Mouse (Mus musculus): ENCODE results near the gene Prss32. TPM values are rescaled to one million over a fixed set of nuclear protein-coding genes. Genes with fewer than 3 reads are reported as not detected.

Gene Prss32
- 1 to 10 TPM in 1 of 2 experiments, not detected in 1; 2.6 TPM for polyA plus RNA-seq (2017; shearing (Covaris generic))

- ATAC-seq, result peak; percentile 93
These were observed at the start of gene Prss32, which contains the start of gene Prss41 for GRCm38 (mm10) chr17:23843812-23844273. Gene Prss32, plus strand, starts transcription at chr17:23843855. Gene Prss41, minus strand, starts transcription at chr17:23844172.

DNA sequence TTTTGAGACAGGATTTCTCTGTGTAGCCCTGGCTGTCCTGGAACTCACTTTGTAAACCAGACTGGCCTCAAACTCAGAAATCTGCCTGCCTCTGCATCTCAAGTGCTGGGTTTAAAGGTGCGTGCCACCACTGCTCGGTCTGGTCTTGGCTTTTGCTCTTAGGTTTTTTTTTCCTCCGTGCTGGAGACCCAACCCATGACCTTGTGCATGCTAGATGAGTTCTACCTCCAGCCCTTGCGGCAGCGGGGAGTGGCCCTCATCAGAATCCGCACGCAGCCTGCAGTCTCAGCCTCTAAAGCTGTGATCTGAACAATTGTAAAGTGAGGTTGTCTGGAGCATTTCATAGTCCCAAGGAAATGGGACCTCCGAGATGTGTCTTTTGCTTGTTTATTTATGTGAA is 48.3 kb upstream of the Prss32 start:
- no peak for ATAC-seq

- ATAC-seq, result peak; percentile 90
These were observed 46.3 kb upstream of the Prss32 start for GRCm38 (mm10) chr17:23797316-23797715.

DNA sequence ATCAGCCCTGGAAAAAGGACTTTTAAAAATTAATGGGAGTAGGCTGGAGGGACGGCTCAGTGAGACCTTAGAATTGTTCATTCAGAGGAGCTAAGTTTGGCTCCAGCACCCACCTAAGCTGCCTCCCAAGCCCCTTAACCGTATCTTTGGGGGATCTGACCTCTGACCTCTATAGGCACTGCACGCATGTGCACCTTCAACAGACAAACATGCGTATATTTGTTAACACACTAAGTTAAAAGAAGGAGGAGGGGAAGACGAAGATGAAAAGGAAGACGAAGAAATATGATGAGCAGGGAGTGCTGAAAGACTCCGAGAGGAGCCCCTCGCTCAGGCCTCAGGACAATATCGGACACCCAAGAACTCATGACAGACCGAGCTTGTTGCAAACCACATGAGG is 42.0 kb upstream of the Prss32 start:
- no peak for ATAC-seq

DNA sequence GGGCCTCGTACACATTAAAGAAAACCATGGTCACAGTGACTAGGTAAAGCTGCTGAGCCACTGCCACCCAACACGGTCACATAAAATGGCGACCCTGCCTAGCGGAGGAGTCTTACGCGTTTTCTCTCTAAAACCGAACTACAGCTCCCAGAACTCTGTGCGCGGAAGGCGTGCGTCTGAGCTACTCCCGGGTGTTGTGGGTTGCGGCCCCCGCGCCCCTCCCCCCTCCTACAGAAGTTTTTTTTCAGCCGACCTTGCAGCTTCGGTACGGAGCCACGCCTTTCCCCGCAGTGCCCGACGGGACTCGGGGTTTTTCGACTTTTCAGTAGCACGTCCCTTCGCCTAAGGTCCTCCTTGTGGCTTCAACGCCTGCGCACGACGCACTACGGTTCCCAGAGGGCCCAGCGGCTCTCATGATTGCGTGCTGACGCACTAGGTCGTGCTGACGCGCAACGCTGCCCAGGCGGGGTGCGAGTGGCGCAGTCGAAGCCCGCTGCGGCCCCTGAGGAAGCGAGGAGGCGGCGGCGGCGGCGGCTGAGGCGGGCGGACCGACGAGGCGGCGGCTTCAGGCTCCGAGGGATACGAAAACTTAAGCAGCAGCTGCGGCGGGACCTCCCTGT is 40.8 kb upstream of the Prss32 start:
- ATAC-seq, result peak; percentile 89

DNA sequence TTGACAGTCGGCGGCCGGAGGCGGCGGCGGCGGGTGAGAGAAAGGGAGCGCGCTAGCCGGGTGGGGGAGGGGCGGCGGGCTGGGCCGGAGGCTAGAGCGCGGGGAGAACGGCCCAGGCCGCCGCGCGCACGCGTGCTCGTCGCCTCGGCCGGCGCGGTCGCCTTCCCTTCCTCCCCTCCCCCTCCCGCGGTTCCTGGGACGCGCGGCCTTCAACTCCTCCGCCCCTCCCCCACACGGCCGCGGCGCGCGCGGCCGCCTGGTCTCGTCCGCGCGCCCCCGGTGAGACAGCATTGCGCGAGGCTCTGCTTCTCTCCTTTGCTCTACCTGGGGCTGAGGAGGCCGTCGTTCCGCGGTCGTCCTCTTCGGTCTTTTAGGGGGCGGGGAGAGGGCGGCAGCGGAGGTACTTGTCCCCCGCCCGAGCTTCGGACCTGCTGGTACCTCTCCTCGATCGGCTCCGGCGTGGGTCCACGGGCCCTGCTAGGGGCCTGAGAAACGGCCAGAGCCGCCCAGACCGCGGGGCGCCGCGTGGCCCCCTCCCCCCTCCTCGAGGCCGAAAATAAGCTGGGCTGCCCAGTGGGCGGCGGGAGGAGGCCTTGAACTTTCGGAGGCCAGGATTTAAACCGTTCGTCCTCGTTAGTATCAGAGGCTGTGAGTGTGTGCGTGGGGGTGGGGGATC is 40.2 kb upstream of the Prss32 start:
- ATAC-seq, result no peak

DNA sequence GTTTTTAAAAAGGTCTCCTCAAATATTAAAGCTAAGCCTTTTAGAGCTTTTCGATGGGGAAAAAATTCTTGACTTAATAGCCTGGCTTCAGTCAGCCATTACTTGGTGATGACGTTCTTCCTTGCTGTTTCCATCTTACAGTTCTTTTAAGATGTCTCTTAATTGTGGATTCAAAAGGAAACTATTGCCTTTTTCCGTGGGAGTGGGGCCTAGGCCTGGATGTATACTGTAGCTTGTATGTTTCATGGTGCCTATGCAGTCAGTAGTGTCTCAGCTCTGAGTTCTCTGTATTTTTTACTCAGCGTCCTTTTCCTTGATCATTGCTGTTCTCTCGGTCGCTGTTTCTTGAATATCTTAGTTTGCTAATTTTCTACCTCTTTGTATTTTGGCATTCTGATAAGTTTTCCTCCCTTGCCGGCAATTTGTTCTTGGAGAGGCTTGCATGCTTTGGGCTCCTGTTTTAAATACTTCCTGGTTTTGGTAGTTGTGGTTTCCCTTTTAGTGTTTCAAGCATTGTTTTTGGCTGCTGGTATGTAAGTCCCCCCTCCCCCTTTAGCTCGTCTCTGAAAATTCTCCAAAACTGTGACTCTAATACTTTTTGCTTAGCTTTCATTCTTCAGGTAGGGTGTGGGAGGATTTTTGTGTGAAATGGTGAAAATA is 39.1 kb upstream of the Prss32 start:
- peak; percentile 16 for ATAC-seq

DNA sequence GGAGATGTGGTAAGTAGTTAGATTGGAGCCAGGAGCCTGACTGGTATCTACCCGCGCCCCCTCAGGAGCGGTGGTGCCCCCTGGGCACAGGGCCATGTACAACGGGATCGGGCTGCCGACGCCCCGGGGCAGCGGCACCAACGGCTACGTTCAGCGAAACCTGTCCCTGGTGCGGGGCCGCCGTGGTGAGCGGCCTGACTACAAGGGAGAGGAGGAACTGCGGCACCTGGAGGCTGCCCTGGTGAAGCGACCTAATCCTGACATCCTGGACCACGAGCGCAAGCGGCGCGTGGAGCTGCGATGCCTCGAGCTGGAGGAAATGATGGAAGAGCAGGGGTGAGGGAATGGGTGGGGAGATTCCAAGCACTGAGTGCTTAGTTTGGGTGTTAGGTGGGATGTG is 36.8 kb upstream of the Prss32 start:
- no peak for ATAC-seq

- ATAC-seq, result no peak
These were observed 35.7 kb upstream of the Prss32 start for GRCm38 (mm10) chr17:23807918-23808317.

DNA sequence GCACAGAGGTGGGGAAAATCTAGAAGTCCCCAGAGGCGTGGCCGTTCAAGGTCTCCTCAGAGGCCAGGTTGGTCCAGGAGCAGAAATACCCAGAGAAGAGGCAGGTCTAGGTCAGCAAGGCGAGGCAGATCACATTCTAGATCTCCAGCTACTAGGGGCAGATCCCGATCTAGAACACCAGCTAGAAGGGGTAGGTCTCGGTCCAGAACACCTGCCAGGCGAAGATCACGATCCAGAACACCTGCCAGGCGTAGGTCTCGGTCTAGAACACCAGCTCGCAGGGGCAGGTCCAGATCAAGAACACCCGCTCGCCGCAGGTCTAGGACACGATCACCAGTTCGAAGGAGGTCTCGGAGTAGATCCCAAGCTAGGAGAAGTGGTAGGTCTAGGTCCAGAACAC is 28.0 kb upstream of the Prss32 start:
- ATAC-seq, result no peak

- ATAC-seq, result no peak
These were observed 25.1 kb upstream of the Prss32 start for GRCm38 (mm10) chr17:23818579-23818978.

GRCm38 (mm10) chr17:23819235-23819634 is 24.4 kb upstream of the Prss32 start:
- no peak for ATAC-seq

DNA sequence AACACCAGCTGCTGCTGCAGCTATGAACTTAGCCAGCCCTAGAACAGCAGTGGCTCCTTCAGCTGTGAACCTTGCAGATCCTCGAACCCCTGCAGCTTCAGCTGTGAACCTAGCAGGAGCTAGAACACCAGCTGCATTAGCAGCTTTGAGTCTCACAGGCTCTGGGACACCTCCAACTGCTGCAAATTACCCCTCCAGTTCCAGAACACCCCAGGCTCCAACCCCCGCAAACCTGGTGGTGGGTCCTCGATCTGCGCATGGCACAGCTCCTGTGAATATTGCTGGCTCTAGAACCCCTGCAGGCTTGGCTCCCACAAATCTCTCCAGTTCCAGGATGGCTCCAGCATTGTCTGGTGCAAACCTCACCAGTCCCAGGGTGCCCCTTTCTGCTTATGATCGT is 22.9 kb upstream of the Prss32 start:
- no peak for ATAC-seq

DNA sequence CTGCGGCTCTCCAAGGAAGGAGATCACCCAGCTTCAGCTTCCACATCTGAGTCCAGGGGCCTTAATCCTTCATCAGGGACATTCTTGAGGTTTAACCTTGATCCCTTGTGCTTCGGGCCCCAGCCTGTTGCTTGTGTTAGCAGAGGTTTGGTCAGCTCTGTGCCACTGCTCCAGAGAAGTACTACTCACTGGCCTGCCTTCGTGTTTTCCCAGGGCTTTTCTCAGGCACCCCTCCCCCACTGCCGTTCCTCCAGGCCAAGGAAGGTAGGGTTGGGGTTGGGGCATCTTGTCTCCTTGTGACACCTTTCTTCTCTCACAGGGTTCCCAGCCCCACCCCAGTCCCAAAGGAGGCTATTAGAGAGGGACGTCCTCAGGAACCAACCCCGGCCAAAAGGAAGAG is 21.6 kb upstream of the Prss32 start:
- no peak for ATAC-seq

DNA sequence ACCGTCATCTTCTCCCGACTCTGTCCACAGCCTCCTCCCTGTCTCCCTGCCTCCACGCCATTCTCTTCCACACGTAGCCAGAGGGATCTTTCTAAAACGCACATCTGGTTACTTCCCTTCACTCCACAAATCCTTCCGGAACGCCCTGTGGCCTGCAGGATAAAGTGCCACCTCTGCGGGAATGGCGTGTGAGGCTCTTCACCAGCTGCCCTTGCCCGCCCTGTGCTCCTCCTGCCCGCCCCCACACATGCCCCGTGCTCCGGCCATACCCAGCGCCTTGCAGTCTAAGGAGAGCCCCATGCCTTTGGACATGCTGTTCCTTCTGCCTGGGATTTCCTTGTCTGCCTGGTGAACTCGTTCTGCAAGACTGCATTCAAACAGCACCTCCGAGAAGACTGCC is 20.6 kb upstream of the Prss32 start:
- ATAC-seq, result no peak

GRCm38 (mm10) chr17:23823614-23824013 is 20.0 kb upstream of the Prss32 start:
- no peak for ATAC-seq

DNA sequence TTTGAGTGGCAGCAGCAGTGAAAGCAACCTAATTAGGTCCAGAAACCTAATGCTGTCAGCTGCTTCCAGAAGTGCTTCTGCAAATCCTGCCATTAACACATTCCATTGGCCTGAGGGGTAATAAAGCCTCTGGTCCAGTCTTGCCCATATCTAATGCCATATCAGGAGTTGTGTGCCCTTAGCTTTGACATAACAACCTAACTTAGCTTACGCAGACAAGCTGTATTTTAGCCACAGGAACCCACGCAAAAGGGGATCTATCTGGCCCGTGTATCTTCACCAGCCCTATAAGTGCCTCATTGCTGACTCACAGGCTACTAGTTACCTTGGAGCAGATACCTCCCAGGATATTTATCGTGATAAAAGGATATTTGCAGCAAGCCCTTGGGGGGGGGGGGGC is 18.1 kb upstream of the Prss32 start:
- ATAC-seq, result no peak

DNA sequence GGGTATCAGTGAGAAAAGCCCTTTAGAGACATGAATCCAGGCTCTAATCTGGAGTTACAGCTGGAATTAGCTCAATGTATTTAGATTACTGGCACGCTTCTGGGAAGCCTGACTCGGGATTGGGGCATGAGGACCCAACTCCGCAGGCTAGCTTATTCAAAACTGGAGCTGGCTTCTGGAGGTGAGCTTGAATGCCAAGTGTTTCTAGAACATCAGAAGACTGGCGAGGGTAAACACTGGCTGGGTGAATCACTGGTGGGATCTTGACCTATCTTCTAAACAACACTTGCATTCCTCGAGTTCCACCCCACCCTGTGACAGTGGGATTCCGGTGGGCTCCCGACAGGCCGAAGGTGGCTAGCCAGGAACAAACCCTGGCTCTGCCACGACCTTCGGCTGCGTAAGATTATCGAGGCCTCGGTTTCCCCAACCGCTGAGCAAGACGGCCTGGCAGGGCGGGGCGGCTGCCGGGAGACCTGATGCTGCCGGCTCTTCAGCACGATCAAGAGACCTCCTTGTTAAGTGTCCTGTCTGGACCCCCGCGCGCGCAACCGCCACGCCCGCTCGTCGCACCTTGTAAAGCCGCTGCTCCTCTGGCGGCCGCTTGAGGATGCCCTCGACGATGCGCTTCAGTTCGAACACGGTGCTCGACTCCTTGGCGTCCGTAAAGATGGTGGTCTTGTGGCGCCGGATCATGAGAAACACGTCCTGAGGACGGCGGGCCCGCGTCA is 15.2 kb upstream of the Prss32 start:
- ATAC-seq, result peak; percentile 25

- peak; percentile 77 for ATAC-seq
These were observed 14.5 kb upstream of the Prss32 start, which contains the start of gene Elob for GRCm38 (mm10) chr17:23829064-23829619. Gene Elob, minus strand, starts transcription at chr17:23829136.

DNA sequence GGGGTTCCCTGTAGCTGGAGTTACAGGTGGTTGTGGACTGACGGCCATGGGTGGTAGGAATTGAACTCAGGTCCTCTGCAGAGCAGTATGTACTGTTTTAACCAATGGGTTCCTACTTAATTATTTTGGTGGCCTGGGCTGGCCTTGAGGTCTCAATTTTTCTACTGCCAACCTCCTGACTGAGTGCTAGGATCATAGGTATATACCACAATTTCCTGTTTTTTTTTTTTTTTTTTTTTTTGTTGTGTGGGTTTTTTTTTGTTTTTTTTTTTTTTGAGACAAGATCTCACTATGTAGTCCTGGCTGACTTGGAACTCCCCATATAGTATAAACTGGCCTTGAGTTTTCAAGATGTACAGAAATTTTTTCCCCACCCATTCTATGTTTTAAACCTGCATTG is 12.5 kb upstream of the Prss32 start:
- ATAC-seq, result no peak

DNA sequence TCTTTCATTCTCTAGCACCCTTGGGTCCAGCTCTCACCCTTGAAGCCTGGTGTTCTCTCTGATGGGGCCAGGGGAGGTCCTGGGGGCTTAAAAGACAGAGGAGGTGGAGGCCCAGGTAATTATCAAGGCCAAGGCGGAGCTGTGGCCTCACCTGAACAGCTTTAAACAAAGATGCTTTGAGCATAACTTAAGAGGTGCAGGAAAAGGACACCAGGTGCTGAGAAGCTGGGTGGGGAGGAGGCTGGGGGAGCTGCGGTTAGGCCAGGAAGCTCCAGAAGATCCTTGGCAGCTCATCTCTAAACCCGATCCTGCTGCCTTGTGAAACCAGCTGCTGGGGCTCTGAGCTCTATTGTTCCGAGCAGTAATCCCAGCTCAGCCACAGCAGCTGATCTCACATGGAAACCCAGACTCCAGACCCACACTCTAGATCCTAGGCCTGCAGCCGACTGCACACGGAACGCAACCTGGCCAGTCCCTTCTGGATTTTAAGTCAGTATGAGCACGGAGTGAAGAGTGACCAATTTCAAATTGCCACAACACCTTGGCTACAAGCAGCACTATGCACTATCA is 7.6 kb upstream of the Prss32 start, which contains the start of gene Prss33:
TSS of gene Prss33 (minus strand) at position 51 of the 570 bp plus-strand sequence.
- ATAC-seq, result no peak

- no peak for ATAC-seq
These were observed 2.5 kb upstream of the Prss32 start for GRCm38 (mm10) chr17:23841145-23841544.

All from activated CD4-positive, CD25-positive, alpha-beta regulatory T cell, adult 4 months (primary cell).